Mouse (Mus musculus) kidney, embryonic 14.5 days (tissue): ENCODE measurements around the gene Tmem135. TPM values are rescaled to one million over a fixed set of nuclear protein-coding genes. Genes with fewer than 3 reads are reported as not detected.

Experiments used
- ATAC-seq: fragments of 200-750 bp; cut with Nextera tagmentation; 2 replicates; pipeline ENCODE4 v1.8.0; 2017; ENCODE audit warnings: moderate number of reproducible peaks, mild to moderate bottlenecking, moderate TSS enrichment, moderate library complexity; ENCODE audit not compliant: low FRiP score, low TSS enrichment
- H3K27ac ChIP-seq: fragments of 300-500 bp; sonication (generic); 2 replicates; pipeline ENCODE4 v1.5.1; 2014; ENCODE audit warnings: low read depth, mild to moderate bottlenecking, low read length, moderate library complexity, mixed read lengths
- H3K27me3 ChIP-seq: fragments of 300-500 bp; sonication (generic); 2 replicates; pipeline ENCODE4 v1.6.1; 2014; ENCODE audit warnings: mild to moderate bottlenecking, low read length; ENCODE audit not compliant: control insufficient read depth, insufficient read depth
- H3K36me3 ChIP-seq: fragments of 300-500 bp; sonication (generic); 2 replicates; pipeline ENCODE4 v1.6.1; 2014; ENCODE audit warnings: low read length, mixed read lengths; ENCODE audit not compliant: control insufficient read depth, insufficient read depth
- H3K4me1 ChIP-seq: fragments of 300-500 bp; sonication (generic); 2 replicates; pipeline ENCODE4 v1.6.1; 2014; ENCODE audit warnings: low read length, mixed read lengths; ENCODE audit not compliant: control insufficient read depth, insufficient read depth
- H3K4me2 ChIP-seq: fragments of 300-500 bp; sonication (generic); replicated peaks from 2 replicates; pipeline ENCODE4 v1.6.1; 2014; ENCODE audit warnings: low read depth, mild to moderate bottlenecking, low read length
- H3K4me3 ChIP-seq: fragments of 300-500 bp; sonication (generic); 2 replicates; pipeline ENCODE4 v1.5.1; 2014; ENCODE audit warnings: mild to moderate bottlenecking, low read length
- H3K9ac ChIP-seq: fragments of 300-500 bp; sonication (generic); 2 replicates; pipeline ENCODE4 v1.6.1; 2014; ENCODE audit warnings: low read depth, mild to moderate bottlenecking, low read length, moderate library complexity
- H3K9me3 ChIP-seq: fragments of 300-500 bp; sonication (generic); 2 replicates; pipeline ENCODE4 v1.6.1; 2016; ENCODE audit warnings: low read length; ENCODE audit not compliant: control insufficient read depth
- WGBS: fragments of 180-500 bp; shearing (Covaris S2); extraction: QIAGEN DNeasy Blood & Tissue Kit; methylation state at CpG from one replicate; pipeline ENCODE4 v1.1.7; 2014; 5-methylcytosine and 5-hydroxymethylcytosine counted together
- polyA plus RNA-seq: library from polyadenylated mRNA; unstranded; fragments of >200 nt; fragmentation: Nextera tagmentation; extraction: Ambion mirVana; gene quantifications from 2 replicates; pipeline ENCODE4 v1.2.1, GENCODE M21; 2014

The Tmem135 gene
- polyA plus RNA-seq, 1 experiment from 2014 or later, result 31.9 TPM

- H3K27ac ChIP-seq, result peak overlapping the region; percentile 52; the same call in 1 of the 2 replicates
- no peak for ATAC-seq
- H3K9me3 ChIP-seq, result no peaks in the 10 kb centered on the region
- H3K4me3 ChIP-seq, result no peak overlapping the region
- peaks cover 15% of the 10 kb centered on the region for H3K4me1 ChIP-seq
- no peak overlapping the region for H3K9ac ChIP-seq
- no peaks in the 10 kb centered on the region for H3K36me3 ChIP-seq
- H3K4me2 ChIP-seq, result no peak overlapping the region
- no peaks in the 10 kb centered on the region for H3K27me3 ChIP-seq
- 85% methylated on average over 2 of the region's 2 CpGs for WGBS
Observed at GRCm38 (mm10) chr7:89400721-89401120, 3.3 kb downstream of the Tmem135 start.

GRCm38 (mm10) chr7:89397837-89398534 is 6.0 kb downstream of the Tmem135 start:
- Histone ChIP-seq H3K9ac (no peak overlapping the region), H3K36me3 (no peaks in the 10 kb centered on the region), H3K27ac (no peak overlapping the region), H3K4me2 (no peak overlapping the region), H3K4me1 (peaks cover 15% of the 10 kb centered on the region), H3K27me3 (no peaks in the 10 kb centered on the region), H3K9me3 (no peaks in the 10 kb centered on the region), H3K4me3 (no peak overlapping the region)
- 78% methylated on average over 3 of the region's 3 CpGs for WGBS
- no peak for ATAC-seq

GRCm38 (mm10) chr7:89396386-89396785 is 7.6 kb downstream of the Tmem135 start:
- Histone ChIP-seq H3K9me3 (no peaks in the 10 kb centered on the region), H3K4me2 (no peak overlapping the region), H3K27me3 (no peaks in the 10 kb centered on the region), H3K4me1 (peaks cover 4% of the 10 kb centered on the region; the same call in 1 of the 2 replicates), H3K4me3 (no peak overlapping the region), H3K27ac (no peak overlapping the region), H3K36me3 (no peaks in the 10 kb centered on the region), H3K9ac (no peak overlapping the region)
- ATAC-seq, result no peak
- WGBS, result 81% methylated on average over 8 of the region's 8 CpGs

GRCm38 (mm10) chr7:89395399-89395798 is 8.6 kb downstream of the Tmem135 start:
- Histone ChIP-seq H3K4me3 (no peak overlapping the region), H3K9me3 (no peaks in the 10 kb centered on the region), H3K4me2 (no peak overlapping the region), H3K36me3 (no peaks in the 10 kb centered on the region), H3K9ac (no peak overlapping the region), H3K27me3 (no peaks in the 10 kb centered on the region), H3K27ac (no peak overlapping the region), H3K4me1 (no peaks in the 10 kb centered on the region)
- 89% methylated on average over 1 of the region's 1 CpGs for WGBS
- no peak for ATAC-seq

- no peaks in the 10 kb centered on the region for H3K27me3 ChIP-seq
- no peak overlapping the region for H3K4me3 ChIP-seq
- no peaks in the 10 kb centered on the region for H3K9me3 ChIP-seq
- H3K36me3 ChIP-seq, result no peaks in the 10 kb centered on the region
- H3K4me1 ChIP-seq, result 0 out of 2 replicates have a peak, but pooled peaks cover 10% of the 10 kb centered on the region
- 96% methylated on average over 1 of the region's 1 CpGs for WGBS
- no peak overlapping the region for H3K4me2 ChIP-seq
- no peak overlapping the region for H3K9ac ChIP-seq
- H3K27ac ChIP-seq, result no peak overlapping the region
- no peak for ATAC-seq
Observed at GRCm38 (mm10) chr7:89392825-89393224, 11.2 kb downstream of the Tmem135 start.

GRCm38 (mm10) chr7:89392388-89392787 is 11.6 kb downstream of the Tmem135 start:
- no peak overlapping the region for H3K9ac ChIP-seq
- ATAC-seq, result no peak
- H3K9me3 ChIP-seq, result no peaks in the 10 kb centered on the region
- H3K36me3 ChIP-seq, result no peaks in the 10 kb centered on the region
- no peak overlapping the region for H3K4me3 ChIP-seq
- H3K27ac ChIP-seq, result no peak overlapping the region
- H3K4me1 ChIP-seq, result 0 out of 2 replicates have a peak, but pooled peaks cover 10% of the 10 kb centered on the region
- WGBS, result 73% methylated on average over 4 of the region's 4 CpGs
- no peaks in the 10 kb centered on the region for H3K27me3 ChIP-seq
- no peak overlapping the region for H3K4me2 ChIP-seq

- Histone ChIP-seq H3K4me1 (0 out of 2 replicates have a peak, but pooled peaks cover 10% of the 10 kb centered on the region), H3K4me3 (no peak overlapping the region), H3K9ac (no peak overlapping the region), H3K4me2 (no peak overlapping the region), H3K9me3 (no peaks in the 10 kb centered on the region), H3K27ac (no peak overlapping the region), H3K27me3 (no peaks in the 10 kb centered on the region), H3K36me3 (no peaks in the 10 kb centered on the region)
- WGBS, result 73% methylated on average over 4 of the region's 4 CpGs
- ATAC-seq, result no peak
Observed at GRCm38 (mm10) chr7:89391831-89392230, 12.2 kb downstream of the Tmem135 start.

- 85% methylated on average over 3 of the region's 3 CpGs for WGBS
- no peak for ATAC-seq
- Histone ChIP-seq H3K27ac (no peak overlapping the region), H3K4me1 (0 out of 2 replicates have a peak, but pooled peaks cover 10% of the 10 kb centered on the region), H3K9me3 (no peaks in the 10 kb centered on the region), H3K36me3 (no peaks in the 10 kb centered on the region), H3K27me3 (no peaks in the 10 kb centered on the region), H3K4me3 (no peak overlapping the region), H3K4me2 (no peak overlapping the region), H3K9ac (no peak overlapping the region)
Observed at GRCm38 (mm10) chr7:89391281-89391680, 12.7 kb downstream of the Tmem135 start.

- H3K4me3 ChIP-seq, result no peak overlapping the region
- H3K4me2 ChIP-seq, result no peak overlapping the region
- H3K9ac ChIP-seq, result no peak overlapping the region
- no peak for ATAC-seq
- H3K27ac ChIP-seq, result no peak overlapping the region
- peaks cover 10% of the 10 kb centered on the region; the same call in 1 of the 2 replicates for H3K4me1 ChIP-seq
- H3K9me3 ChIP-seq, result no peaks in the 10 kb centered on the region
- 52% methylated on average over 2 of the region's 2 CpGs for WGBS
- H3K36me3 ChIP-seq, result no peaks in the 10 kb centered on the region
- no peaks in the 10 kb centered on the region for H3K27me3 ChIP-seq
Observed at GRCm38 (mm10) chr7:89390660-89391059, 13.4 kb downstream of the Tmem135 start.
